Mouse (Mus musculus): ENCODE data around the gene Zfp941. TPM values are rescaled to one million over a fixed set of nuclear protein-coding genes. Genes with fewer than 3 reads are reported as not detected.
A peak's percentile ranks its signal among the peaks of the same experiment; 100 is the strongest.

Zfp941 gene
- polyA plus RNA-seq, 1 experiment from 2014 or later = 0.93 TPM

- no peaks in the 10 kb centered on the region for H3K36me3 ChIP-seq (ENCODE audit: control insufficient read depth, insufficient read depth)
- no peak within 1 kb of the TSS for H3K9ac ChIP-seq (ENCODE audit: low read length)
- peaks cover 9% of the 10 kb centered on the region; the same call in 1 of the 2 replicates for H3K4me1 ChIP-seq (ENCODE audit: control insufficient read depth, insufficient read depth, low read length)
- H3K4me2 ChIP-seq (ENCODE audit: low read depth, low read length) = no peak within 1 kb of the TSS
- H3K27me3 ChIP-seq (ENCODE audit: control insufficient read depth, insufficient read depth, low read length) = peaks cover 26% of the 10 kb centered on the region
- no peak within 1 kb of the TSS for H3K4me3 ChIP-seq (ENCODE audit: low read length)
- no peak within 1 kb of the TSS for H3K27ac ChIP-seq (ENCODE audit: low read length)
- peak; percentile 75 for ATAC-seq (replicated peaks; ENCODE audit: extremely low read depth, insufficient read depth, low FRiP score)
- no peaks in the 10 kb centered on the region for H3K9me3 ChIP-seq (replicated peaks; ENCODE audit: control insufficient read depth, low read length)
- WGBS = 25% methylated on average over 14 of the region's 14 CpGs
These were observed 23.1 kb upstream of the Zfp941 start, which contains the start of gene Scgb1c1 for GRCm38 (mm10) chr7:140844905-140845665. Gene Scgb1c1 (plus strand): TSS chr7:140845547.

GRCm38 (mm10) chr7:140843806-140844205, 21.8 kb upstream of the Zfp941 start:
- Histone ChIP-seq H3K4me3 (ENCODE audit: low read length) (no peak overlapping the region), H3K36me3 (ENCODE audit: control insufficient read depth, insufficient read depth) (no peaks in the 10 kb centered on the region), H3K9ac (ENCODE audit: low read length) (no peak overlapping the region), H3K4me1 (ENCODE audit: control insufficient read depth, insufficient read depth, low read length) (peaks cover 9% of the 10 kb centered on the region; the same call in 1 of the 2 replicates), H3K27ac (ENCODE audit: low read length) (no peak overlapping the region), H3K9me3 (replicated peaks; ENCODE audit: control insufficient read depth, low read length) (no peaks in the 10 kb centered on the region), H3K27me3 (ENCODE audit: control insufficient read depth, insufficient read depth, low read length) (peaks cover 28% of the 10 kb centered on the region), H3K4me2 (ENCODE audit: low read depth, low read length) (no peak overlapping the region)
- 67% methylated on average over 7 of the region's 7 CpGs for WGBS
- ATAC-seq (replicated peaks; ENCODE audit: extremely low read depth, insufficient read depth, low FRiP score) = no peak

GRCm38 (mm10) chr7:140840750-140841735, 19.1 kb upstream of the Zfp941 start:
- H3K27me3 ChIP-seq (ENCODE audit: control insufficient read depth, insufficient read depth, low read length) = peaks cover 26% of the 10 kb centered on the region
- WGBS = 37% methylated on average over 19 of the region's 19 CpGs
- H3K9me3 ChIP-seq (replicated peaks; ENCODE audit: control insufficient read depth, low read length) = no peaks in the 10 kb centered on the region
- ATAC-seq (replicated peaks; ENCODE audit: extremely low read depth, insufficient read depth, low FRiP score) = no peak
- H3K9ac ChIP-seq (ENCODE audit: low read length) = no peak overlapping the region
- no peak overlapping the region for H3K4me3 ChIP-seq (ENCODE audit: low read length)
- H3K27ac ChIP-seq (ENCODE audit: low read length) = no peak overlapping the region
- no peak overlapping the region for H3K4me2 ChIP-seq (ENCODE audit: low read depth, low read length)
- H3K4me1 ChIP-seq (ENCODE audit: control insufficient read depth, insufficient read depth, low read length) = 0 out of 2 replicates have a peak, but pooled peaks cover 2% of the 10 kb centered on the region
- no peaks in the 10 kb centered on the region for H3K36me3 ChIP-seq (ENCODE audit: control insufficient read depth, insufficient read depth)

GRCm38 (mm10) chr7:140839556-140839955, 17.6 kb upstream of the Zfp941 start:
- no peaks in the 10 kb centered on the region for H3K4me1 ChIP-seq (ENCODE audit: control insufficient read depth, insufficient read depth, low read length)
- 59% methylated on average over 5 of the region's 5 CpGs for WGBS

GRCm38 (mm10) chr7:140836243-140837115, 14.5 kb upstream of the Zfp941 start:
- 70% methylated on average over 9 of the region's 9 CpGs for WGBS
- no peak overlapping the region for H3K27ac ChIP-seq (ENCODE audit: low read length)
- H3K4me1 ChIP-seq (ENCODE audit: control insufficient read depth, insufficient read depth, low read length) = no peaks in the 10 kb centered on the region
- no peaks in the 10 kb centered on the region for H3K9me3 ChIP-seq (replicated peaks; ENCODE audit: control insufficient read depth, low read length)
- H3K36me3 ChIP-seq (ENCODE audit: control insufficient read depth, insufficient read depth) = no peaks in the 10 kb centered on the region
- no peak for ATAC-seq (replicated peaks; ENCODE audit: extremely low read depth, insufficient read depth, low FRiP score)
- peaks cover 19% of the 10 kb centered on the region for H3K27me3 ChIP-seq (ENCODE audit: control insufficient read depth, insufficient read depth, low read length)
- H3K9ac ChIP-seq (ENCODE audit: low read length) = no peak overlapping the region
- H3K4me2 ChIP-seq (ENCODE audit: low read depth, low read length) = no peak overlapping the region
- H3K4me3 ChIP-seq (ENCODE audit: low read length) = no peak overlapping the region

More at GRCm38 (mm10) chr7:140839556-140839955, 17.6 kb upstream of the Zfp941 start:
- H3K27ac ChIP-seq (ENCODE audit: low read length) = no peak overlapping the region
- H3K4me2 ChIP-seq (ENCODE audit: low read depth, low read length) = no peak overlapping the region
- H3K4me3 ChIP-seq (ENCODE audit: low read length) = no peak overlapping the region
- no peaks in the 10 kb centered on the region for H3K9me3 ChIP-seq (replicated peaks; ENCODE audit: control insufficient read depth, low read length)
- ATAC-seq (replicated peaks; ENCODE audit: extremely low read depth, insufficient read depth, low FRiP score) = no peak
- H3K36me3 ChIP-seq (ENCODE audit: control insufficient read depth, insufficient read depth) = no peaks in the 10 kb centered on the region
- H3K9ac ChIP-seq (ENCODE audit: low read length) = no peak overlapping the region
- peaks cover 29% of the 10 kb centered on the region for H3K27me3 ChIP-seq (ENCODE audit: control insufficient read depth, insufficient read depth, low read length)

GRCm38 (mm10) chr7:140835758-140836087, 13.7 kb upstream of the Zfp941 start:
- no peak overlapping the region for H3K4me2 ChIP-seq (ENCODE audit: low read depth, low read length)
- H3K4me3 ChIP-seq (ENCODE audit: low read length) = no peak overlapping the region
- WGBS = 65% methylated on average over 2 of the region's 2 CpGs
- ATAC-seq (replicated peaks; ENCODE audit: extremely low read depth, insufficient read depth, low FRiP score) = no peak
- no peak overlapping the region for H3K27ac ChIP-seq (ENCODE audit: low read length)
- no peaks in the 10 kb centered on the region for H3K4me1 ChIP-seq (ENCODE audit: control insufficient read depth, insufficient read depth, low read length)
- peaks cover 14% of the 10 kb centered on the region for H3K27me3 ChIP-seq (ENCODE audit: control insufficient read depth, insufficient read depth, low read length)
- no peaks in the 10 kb centered on the region for H3K36me3 ChIP-seq (ENCODE audit: control insufficient read depth, insufficient read depth)
- no peak overlapping the region for H3K9ac ChIP-seq (ENCODE audit: low read length)
- H3K9me3 ChIP-seq (replicated peaks; ENCODE audit: control insufficient read depth, low read length) = no peaks in the 10 kb centered on the region

GRCm38 (mm10) chr7:140834968-140835757, 13.2 kb upstream of the Zfp941 start, which contains the start of gene Urah:
Gene Urah (plus strand): TSS chr7:140835018.
- Histone ChIP-seq H3K9ac (ENCODE audit: low read length) (no peak within 1 kb of the TSS), H3K4me3 (ENCODE audit: low read length) (no peak within 1 kb of the TSS), H3K4me2 (ENCODE audit: low read depth, low read length) (no peak within 1 kb of the TSS), H3K4me1 (ENCODE audit: control insufficient read depth, insufficient read depth, low read length) (no peaks in the 10 kb centered on the region), H3K9me3 (replicated peaks; ENCODE audit: control insufficient read depth, low read length) (no peaks in the 10 kb centered on the region), H3K27me3 (ENCODE audit: control insufficient read depth, insufficient read depth, low read length) (peaks cover 12% of the 10 kb centered on the region), H3K36me3 (ENCODE audit: control insufficient read depth, insufficient read depth) (no peaks in the 10 kb centered on the region), H3K27ac (ENCODE audit: low read length) (no peak within 1 kb of the TSS)
- WGBS = 41% methylated on average over 20 of the region's 20 CpGs
- no peak for ATAC-seq (replicated peaks; ENCODE audit: extremely low read depth, insufficient read depth, low FRiP score)

GRCm38 (mm10) chr7:140833341-140833740, 11.4 kb upstream of the Zfp941 start:
- H3K4me1 ChIP-seq (ENCODE audit: control insufficient read depth, insufficient read depth, low read length) = no peaks in the 10 kb centered on the region
- no peak overlapping the region for H3K4me3 ChIP-seq (ENCODE audit: low read length)
- ATAC-seq (replicated peaks; ENCODE audit: extremely low read depth, insufficient read depth, low FRiP score) = no peak
- H3K36me3 ChIP-seq (ENCODE audit: control insufficient read depth, insufficient read depth) = no peaks in the 10 kb centered on the region
- H3K9ac ChIP-seq (ENCODE audit: low read length) = no peak overlapping the region
- peaks cover 9% of the 10 kb centered on the region for H3K27me3 ChIP-seq (ENCODE audit: control insufficient read depth, insufficient read depth, low read length)
- H3K27ac ChIP-seq (ENCODE audit: low read length) = no peak overlapping the region
- H3K4me2 ChIP-seq (ENCODE audit: low read depth, low read length) = no peak overlapping the region
- no peaks in the 10 kb centered on the region for H3K9me3 ChIP-seq (replicated peaks; ENCODE audit: control insufficient read depth, low read length)
- WGBS = 81% methylated on average over 4 of the region's 4 CpGs
